Mouse (Mus musculus) lung, postnatal 36 days (tissue): ENCODE data around the gene Syne3.

ENCODE experiments used
- DNase-seq: peaks from one replicate; pipeline ENCODE4 v3.0.0; 2022; ENCODE audit warnings: mixed read lengths

The Syne3 gene

DNA sequence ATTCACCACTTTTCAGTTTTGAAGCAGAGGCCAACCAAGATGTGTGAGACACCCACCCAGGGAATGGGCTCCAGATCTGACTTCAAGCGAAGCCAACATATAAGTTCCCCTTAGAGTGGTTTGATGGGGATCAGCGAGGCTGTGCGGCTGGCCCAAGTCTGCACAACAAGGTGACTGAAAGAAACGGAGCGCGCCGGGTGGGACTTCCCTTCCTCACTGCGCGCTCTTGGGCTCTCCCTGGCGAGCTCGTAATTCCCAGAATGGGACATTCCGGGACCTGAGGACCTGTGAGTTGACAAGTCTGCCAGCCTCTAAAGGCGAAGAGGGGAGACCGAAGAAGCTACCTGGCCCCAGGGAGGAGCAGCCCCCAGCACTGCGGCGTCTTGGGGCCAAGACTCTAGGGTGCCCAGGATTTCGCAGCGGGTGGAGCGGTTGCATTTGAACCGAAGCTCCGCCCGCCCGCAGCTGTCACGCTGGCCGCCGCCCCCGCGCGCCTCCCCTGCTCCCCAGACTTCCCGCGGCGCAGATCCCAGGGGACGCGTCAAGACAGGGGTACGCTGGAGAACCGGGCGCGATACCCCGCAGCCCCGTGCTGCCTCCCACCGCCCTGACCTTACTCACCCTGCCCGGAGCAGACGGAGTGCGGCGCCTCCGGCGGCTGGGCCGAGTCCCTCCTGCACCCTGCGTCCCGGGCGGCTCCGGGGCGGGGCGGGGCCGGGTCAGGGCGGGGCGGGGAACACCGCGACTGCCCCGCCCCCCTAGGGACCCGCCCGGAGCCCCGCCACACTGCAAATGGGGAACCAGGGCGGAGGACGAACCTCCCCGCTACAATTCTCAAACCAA, at the start of gene Syne3:
Gene Syne3 (minus strand): TSS at position 440 of the 843 bp plus-strand sequence.
- peak; percentile 71 for DNase-seq

DNA sequence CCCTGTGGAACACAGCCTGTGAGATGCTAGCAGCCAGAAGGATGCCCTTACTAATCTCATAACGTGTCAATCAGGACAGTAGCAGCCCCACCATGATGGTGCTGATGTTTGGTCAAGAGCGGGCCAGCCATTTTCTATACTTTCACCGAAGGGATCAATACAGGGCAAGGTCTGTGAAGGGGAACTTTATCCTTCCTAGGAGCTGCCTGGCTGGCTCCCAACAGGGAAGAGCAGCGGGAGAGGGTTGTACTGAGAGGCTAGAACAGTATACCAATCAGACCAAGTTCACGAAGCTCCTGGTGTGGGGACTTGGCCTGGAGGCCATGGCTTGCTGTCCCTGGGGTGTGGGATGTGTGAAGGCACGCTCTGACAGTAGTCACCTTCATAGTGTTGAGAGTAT, 45.7 kb upstream of the Syne3 start:
- no peak for DNase-seq

DNA sequence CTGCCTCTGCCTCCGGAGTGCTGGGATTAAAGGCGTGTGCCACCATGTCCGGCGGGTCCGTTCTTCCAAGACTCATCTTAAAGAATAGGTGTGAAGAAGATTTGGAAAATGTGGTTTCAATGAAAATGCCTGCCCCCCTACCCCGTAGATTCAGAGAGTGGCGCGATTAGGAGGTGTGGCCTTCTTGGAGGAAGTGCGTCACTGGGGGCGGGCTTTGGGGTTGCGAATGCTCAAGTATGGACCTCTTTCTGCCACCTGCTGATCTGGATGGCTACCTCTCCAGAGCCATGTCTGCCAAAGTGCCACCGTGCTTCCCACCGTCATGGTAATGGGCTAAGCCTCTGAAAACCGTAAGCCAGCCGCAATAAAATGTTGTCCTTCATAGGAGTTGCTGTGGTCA, 44.4 kb upstream of the Syne3 start:
- no peak for DNase-seq

DNA sequence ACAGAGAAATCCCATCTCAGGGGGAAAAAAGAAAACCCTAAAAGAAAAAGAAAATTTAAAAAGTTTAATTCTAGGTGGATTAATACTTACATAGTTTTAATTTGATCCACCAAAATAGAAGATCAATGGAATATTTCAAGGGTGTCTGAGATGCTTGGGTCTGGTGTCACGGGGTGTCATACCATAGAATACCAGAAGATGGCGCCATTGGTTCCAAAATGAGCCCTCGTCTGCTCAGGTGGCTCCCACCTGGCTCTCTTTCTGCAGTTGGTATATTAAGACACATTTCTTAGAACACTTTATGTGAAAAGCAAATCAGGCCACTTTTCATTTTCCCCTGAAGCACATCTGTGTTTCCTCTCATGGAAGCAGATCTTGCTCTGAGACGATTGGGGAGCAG, 41.3 kb upstream of the Syne3 start:
- DNase-seq, result peak; percentile 71

DNA sequence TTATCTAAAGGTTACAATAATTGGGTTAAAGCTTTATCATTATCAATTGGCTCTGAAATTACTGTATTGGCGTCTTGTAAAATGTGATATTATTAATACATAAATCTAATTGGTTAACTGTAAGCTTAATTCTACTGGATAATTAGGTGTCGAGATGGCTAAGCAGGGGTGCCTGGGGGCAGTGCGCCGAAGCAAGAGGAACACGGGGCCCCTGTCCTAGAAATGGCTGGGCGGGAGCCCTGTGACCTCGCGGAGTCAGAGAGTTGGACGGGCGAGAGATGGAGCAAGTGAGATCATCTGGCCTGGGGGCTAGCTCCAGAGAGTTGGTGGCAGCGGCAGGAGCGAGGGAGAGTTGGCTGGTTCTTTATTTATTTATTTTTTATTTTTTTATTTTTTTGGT, 40.2 kb upstream of the Syne3 start:
- no peak for DNase-seq

DNA sequence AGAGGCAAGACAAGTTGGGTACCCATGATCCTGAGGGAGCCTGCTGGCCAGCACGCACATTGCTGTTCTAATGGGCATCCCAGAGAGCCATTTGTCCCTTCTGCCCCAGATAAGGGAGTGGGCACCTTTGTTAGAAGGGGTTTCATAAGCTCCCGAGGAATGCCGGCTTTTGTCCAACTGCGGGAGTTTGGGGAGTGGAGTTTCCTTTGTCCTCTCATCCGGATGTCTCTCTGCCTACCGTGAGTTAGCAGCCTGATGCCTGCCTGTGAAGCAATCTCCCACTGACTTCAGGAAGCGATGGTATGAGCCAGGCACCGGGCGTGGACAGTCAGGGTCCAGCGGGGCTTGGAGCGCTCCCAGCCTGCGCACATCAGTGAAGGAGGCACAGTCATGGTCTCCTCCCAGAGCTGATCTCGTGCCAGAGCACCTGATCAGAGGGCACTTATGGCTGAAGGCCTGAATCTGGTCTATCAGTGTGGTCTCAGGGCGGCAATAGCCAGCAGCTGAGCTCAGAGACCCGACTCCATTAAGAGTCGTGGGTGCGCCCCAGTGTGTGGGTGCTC, 38.8 kb upstream of the Syne3 start:
- DNase-seq, result no peak

DNA sequence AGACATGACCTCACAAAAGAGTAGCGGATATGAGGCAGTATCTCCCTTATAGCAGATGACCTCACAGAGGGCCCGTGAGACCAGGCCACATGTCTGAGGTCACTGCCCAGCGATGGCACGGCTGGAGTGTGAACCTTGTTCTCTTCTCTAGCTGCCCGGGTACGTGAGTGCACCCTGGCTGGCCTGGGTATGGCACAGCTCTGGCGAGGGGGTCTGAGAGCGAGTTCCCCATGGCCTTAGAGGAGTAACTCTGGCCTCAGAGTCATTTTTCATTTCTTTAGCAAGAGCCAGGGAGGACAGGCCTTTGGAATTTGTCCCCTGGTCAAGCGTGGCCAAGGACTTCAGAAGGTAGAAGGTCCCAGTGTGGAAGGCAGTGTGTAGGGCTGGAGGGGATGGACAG, 35.2 kb upstream of the Syne3 start:
- no peak for DNase-seq

DNA sequence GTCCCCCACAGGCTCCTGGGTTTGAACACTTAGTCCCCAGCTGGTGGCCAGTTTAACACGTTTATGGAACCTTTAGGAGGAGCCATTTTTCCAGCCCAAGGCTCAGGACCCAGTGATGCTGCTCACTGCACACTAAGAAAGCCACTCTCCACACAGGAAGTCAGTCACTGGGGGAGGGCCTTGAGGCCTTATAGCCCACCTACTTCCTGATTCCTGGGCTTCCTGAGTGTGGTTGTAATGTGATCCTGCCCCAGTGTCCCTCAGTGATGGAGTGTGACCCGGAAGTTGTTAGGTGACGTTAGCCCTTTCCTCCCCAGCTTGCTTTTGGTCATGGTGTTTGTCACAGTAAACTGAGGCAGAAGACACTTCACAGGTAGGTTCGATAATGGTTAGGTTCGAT, 33.5 kb upstream of the Syne3 start:
- no peak for DNase-seq

DNA sequence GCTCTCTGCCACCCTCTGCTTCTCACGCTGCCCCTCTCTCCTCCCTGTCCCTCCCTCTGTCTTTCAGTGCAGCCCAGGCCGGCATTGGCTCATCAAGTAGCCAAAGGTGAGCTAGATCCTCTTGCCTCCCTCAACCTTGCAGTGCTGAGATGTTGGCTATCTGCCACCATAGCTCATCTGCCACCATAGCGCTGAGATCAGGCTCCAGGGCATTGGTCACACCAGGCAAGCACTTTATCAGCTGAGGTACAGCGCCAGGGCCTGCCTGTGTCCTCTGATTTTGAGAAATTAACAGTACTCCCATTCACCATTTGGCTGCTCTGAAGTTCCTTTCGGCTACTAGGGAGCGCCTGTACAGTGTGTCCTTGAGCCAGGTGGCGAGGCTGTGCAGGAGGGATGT, 31.3 kb upstream of the Syne3 start:
- DNase-seq, result no peak

DNA sequence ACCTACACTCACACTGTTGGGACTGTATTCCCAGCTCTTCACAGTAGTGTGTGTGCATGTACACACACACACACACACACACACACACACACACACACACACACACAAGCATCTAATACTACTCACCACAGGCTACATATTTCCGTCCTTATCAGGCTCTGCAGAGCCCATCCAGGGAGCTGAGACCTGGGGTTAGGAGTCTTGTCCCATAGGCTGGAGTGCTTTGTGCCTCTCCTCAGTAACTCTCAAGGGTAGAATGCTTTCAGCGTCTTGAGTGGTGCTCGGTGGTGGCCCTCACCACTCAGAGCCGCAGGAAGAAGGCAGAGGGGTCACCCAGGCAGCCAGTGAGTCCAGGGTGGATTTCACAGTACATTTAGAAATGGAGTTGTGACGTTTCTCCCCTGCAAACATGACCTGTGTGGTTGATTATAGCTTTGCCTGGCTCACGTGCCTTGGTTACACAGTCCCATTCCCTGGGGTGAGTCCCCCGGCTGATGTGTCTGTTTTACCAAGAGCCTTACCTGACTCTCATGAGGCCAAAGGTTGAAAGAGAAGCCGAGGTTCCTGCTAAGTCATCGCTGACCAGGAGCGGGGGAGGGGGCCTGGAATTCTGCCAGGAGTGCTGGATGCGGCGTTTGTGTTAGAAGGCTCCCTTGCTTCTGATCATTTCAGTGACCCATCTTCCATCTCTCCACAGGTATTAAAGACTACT, 30.1 kb upstream of the Syne3 start:
- DNase-seq, result no peak

DNA sequence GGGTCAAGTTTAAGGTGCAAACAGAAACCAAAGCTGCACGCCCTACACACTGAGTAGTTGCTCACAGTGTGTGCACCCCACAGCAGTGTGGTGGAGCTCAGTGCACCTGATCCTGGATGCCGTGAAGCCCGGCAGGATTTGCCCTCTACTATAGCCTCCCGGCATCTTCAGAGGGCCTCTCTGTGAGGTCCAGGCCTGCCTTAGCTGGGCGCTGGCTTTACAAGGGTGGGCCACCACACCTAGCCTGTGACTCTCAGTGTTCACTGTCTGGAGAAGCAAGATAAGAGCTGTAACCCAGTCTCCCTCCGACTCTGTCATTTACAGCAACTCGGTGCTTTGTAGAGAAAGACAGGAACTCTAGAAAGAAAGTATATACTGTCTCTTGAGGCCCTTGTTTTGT, 29.3 kb upstream of the Syne3 start:
- no peak for DNase-seq

DNA sequence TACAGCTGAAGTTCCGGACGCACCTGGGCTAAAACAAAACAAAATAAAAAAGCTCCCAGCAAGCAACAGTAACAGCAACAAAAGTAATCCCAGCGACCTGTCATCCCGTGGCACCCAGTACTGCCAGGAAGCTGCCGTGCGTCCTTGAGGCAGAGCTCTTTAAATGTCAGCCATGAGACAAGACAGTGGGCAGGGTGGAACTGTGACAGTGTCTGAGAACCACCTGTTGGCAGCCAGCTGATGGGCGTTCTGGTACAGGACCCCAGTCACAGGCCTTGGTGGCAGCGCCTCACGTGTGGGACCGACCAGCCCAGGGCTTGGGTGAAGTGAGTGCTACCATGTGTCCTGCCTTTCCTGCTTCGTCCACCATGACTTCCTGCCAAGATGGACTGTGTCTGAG, 28.6 kb upstream of the Syne3 start:
- DNase-seq, result no peak

DNA sequence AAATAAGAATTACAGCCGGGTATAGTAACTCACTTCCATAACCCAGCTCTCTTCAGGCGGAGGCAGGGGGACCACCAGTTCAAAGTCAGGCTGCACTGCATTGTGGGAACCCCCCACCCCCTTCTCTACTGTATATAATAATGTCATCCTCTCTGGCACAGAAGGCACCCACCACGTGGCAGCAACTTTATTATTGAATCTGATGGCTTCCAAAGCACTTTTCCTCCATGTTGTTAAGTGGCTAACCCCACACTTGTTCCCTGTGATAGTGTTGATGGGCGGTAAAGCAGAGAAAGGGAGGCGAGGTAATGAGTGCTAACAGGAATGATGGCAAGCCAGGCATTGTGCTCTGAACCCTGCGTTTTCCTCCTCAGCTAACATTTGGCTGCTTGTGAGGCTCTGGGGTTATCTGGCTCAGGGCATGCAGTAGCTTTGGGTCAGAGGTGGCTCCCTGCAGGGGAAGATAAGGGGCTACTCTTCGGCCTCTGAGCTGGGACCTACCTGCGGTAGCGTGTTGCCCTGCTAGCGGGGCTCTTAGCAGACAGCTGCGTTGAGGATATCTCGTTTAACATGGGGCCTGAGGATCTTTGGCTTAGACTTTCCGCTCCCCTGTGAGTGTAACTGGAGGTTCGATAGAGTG, 24.6 kb upstream of the Syne3 start:
- DNase-seq, result no peak

DNA sequence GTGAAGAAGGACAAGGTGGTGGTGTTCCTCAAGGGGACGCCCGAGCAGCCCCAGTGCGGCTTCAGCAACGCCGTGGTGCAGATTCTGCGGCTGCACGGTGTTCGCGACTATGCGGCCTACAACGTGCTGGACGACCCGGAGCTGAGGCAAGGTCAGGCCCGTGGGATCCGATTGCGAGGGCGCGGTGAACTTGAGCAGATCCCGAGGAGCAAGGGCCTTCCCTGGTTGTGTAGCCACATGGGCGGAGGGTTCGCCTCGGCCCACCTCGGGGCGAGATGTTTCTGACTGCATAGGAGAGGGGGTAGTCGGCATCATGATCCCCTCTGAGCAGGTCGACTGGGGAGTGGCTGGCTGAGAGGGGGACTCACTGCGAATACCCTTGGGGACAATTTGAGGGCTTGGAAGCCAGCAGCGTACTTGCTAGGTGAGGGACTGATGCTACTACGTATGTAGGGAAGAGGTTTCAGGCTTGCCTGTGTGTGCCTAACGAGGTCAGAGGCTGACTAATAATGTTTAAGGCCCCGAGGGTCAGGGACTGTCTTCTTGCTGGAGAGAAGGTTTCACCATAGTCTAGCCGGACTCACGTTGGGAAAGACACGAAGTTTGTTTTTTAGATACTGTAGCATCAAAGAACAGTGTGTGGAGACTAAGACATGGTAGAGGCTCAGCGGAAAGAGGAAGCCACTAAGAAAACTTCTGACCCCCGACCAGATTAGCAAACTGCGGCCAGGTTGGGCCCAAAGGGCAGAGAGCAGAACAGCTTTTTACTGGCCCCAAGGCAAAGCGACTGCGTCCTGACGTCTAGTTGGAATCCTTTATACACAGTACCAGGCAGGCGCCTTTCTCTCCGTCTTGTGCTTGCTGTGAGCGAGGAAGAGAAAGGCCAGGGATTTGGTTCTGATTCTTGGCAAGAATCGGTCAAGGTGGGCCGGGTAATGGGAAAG, 23.5 kb upstream of the Syne3 start:
- peak; percentile 41 for DNase-seq

DNA sequence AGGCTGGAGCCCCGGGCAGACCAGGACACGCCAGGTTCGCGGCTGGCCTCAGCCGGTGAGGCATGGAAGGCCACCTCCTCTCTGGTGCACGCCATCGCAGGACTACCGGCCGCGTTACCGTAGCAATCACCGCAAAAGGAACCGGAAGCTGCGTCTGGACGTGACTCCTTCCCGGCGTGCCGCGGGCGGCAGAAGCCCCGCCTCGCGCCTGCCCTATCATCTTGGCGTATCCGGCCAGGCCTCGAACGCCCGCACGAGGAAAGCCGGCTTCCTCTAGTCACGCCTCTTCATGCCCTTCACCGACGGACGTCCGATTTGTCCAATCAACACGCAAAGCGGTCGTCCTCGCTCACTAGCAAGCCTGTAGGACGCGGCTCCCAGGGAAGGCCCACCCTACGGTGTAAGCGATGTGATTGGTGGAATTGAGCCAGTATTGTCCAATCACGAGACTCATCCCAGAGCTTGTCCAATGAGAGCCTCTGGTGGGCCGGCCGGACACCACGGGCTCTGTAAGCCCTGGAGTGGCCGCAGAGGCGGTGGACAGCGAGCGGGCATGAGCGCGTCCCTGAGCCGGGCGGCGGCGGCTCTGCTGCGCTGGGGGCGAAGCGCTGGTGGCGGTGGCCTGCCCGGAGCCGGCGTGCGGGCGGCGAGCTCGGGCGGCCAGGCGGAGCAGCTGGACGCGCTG, 22.7 kb upstream of the Syne3 start, which contains the start of gene Glrx5:
Gene Glrx5 (plus strand): TSS at position 542 of the 685 bp plus-strand sequence.
- peak; percentile 100 for DNase-seq

DNA sequence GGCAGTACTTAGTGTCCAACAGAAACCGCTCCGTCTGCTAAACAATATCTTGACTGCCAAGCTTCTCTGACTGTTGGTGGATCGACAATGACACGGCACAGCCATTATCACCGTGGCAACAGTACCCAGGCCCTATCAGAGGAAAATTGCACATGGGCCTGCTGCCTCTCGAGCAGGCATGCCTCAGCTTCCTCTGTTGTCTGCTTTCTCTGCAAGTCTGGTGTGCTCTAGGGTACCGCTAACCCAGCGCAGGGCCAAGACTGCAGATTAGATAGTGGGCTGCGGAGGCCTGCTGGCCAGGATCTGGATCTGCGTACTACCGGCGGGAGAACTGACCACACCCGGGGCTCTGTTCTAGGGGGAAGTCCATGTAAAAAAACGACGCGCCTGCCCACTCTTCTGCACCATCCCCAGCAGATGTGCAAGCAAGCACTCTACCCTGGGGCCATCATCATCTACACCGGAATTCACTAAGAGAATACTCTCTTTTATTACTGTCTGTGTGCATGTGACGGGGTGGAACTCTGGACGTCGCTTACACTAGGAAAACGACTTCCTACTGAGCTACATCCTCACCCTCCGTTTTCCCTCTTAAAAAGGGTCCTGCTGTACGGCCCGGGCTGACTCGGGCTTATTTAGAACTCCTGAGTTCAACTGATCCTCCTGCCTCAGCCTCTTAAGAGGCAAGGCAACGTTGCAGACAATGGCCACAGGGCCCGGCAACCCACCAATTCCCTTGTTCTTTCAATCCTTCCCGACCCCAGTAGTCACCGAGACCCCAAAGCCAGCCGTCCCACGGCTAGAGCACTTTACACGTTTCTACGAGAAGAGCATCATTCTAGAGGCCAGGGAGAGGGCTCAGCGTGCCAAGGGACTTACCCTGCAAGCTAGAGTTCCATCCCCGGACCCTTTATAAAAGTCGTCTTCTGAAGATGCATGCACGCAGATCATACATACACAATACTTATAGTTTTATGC, 21.8 kb upstream of the Syne3 start:
- no peak for DNase-seq

DNA sequence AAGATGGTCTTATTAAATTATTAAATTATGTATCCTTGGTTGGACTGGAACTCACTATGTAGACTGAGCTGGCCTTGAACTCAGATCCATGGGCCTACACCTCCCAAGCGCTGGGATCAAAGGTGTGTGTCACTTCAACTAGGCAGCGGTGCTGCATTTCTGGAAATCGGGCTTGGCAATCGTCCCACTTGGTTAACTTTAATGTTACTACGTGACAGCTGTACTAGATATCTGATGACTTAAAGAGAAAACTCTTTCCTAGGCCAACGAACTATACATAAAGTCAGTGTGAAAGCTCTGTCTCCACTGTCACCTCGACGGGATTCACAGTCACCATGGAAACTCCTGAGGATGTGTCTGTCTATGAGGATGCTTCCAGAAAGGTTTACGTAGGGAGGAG, 20.3 kb upstream of the Syne3 start:
- DNase-seq, result no peak

DNA sequence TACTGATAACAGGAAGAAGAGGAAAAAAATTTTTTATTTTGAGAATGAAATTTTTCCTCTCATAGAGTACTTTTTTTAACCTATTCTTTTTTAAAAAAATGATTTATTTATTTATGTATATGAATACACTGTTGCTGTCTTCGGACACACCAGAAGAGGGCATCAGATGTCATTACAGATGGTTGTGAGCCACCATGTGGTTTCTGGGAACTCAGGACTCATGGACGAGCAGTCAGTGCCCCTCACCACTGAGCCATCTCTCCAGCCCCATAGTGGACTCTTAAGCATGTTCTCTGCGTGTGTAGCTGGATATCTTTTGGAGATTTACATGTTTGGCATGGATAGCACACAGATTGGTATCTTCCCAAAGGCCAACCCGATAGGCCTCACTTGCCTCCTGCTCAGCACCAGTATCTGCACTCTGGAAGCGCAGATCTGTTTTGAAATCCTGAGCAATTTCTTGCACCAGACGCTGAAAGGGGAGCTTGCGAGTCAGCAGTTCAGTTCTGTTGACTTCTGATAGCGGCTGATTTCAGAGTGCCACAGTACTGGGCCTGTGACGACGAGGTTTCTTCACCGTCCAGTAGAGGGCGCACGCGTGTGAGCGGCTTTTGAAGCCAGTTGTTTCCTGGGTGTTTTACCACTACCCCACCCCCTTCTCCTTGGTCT, 17.8 kb upstream of the Syne3 start:
- DNase-seq, result peak; percentile 84

DNA sequence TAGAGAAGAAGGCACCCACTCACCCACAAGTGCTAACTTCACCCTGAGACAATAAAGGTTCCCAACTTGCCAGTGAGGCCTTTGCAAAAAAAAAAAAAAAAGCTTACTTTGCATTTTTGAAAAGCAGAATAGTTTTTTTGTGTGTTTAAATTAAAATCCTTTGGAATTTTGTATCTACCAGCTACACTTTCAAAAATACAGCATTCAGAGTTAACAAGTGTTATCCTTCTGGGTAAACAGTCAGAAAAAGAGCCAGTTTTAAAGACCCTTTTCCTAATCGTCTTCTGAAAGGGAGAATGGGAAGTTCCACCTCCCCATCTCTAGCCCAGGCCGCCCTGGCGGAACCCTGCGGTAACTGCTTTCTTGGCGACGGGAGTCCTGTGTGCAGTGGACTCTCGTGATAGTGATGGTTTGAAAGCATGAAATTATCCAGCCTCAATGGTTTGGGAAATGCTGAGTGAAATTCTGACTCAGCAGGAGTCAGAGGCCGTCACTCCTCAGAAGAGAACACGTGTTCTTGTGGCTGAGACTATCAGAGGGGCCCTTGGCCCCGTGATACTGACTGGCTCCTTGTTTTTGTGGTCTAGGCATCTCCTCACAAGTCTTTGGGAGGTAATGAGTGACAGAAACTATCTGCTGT, 16.5 kb upstream of the Syne3 start:
- DNase-seq, result no peak
